11 mouse cellular contexts compared by ENCODE assay signal in genomic region chr11:95825625-95826024, GRCm38 (mm10). TPM values are rescaled to one million over a fixed set of nuclear protein-coding genes. Genes with fewer than 3 reads are reported as not detected.
DNase-seq lines count a peak whose midpoint lies in the region; ATAC-seq and TF ChIP-seq lines count a peak whose summit lies in the region.
"Had no signal": no experiment of that assay in that cellular context is flagged by ENCODE, and none has a peak within 500 bp of the region (broad histone marks: within the 10 kb centered on the region; RNA-seq: fewer than 3 reads in every experiment).

No protein-coding gene starts in this region.

- 8% methylated on average over 3 of the region's 3 CpGs for WGBS in heart, adult 2 months
- 37% methylated on average over 3 of the region's 3 CpGs for WGBS in liver, adult 2 months
- WGBS in liver, embryonic 13.5 days (ENCODE audit: insufficient replicate concordance) = 56% methylated on average over 3 of the region's 3 CpGs

- no peak for ATAC-seq in liver, embryonic 13.5 days (ENCODE audit: low read depth)

- intact Hi-C loops in heart, adult 2 months (cut with DNase I) = loop anchor here (2.0 kb wide), 1 partner anchor 29 kb away; no protein-coding TSS in a partner anchor
- intact Hi-C loops in heart, postnatal 36 days (cut with DNase I) = loop anchor here (2.0 kb wide), 1 partner anchor 55 kb away; no protein-coding TSS in a partner anchor

- no peaks in the 10 kb centered on the region for H3K79me2 ChIP-seq in heart, adult 2 months (replicated peaks; ENCODE audit: control insufficient read depth, insufficient read depth, low read length)
- no peaks in the 10 kb centered on the region for H3K79me2 ChIP-seq in liver, adult 2 months (ENCODE audit: control insufficient read depth, insufficient read depth, low read length)

- no peak for TF ChIP-seq EP300 in heart, adult 2 months (IDR thresholded peaks at IDR 0.05; ENCODE audit: insufficient read depth, low read depth, low read length)

- DNase-seq in heart, adult 2 months = no peak
- DNase-seq in heart, postnatal 36 days = no peak
- peak; percentile 16 for DNase-seq in liver, adult 2 months (ENCODE audit: extremely low read depth, low read depth, low spot score)
- no peak for DNase-seq in liver
- DNase-seq in liver, embryonic 13.5 days = no peak
- no peak for DNase-seq in layer of hippocampus, postnatal 14 days (ENCODE audit: low spot score in 2 of 2)
- no peak for DNase-seq in frontal cortex, postnatal 25 days (ENCODE audit: low spot score in 2 of 2)
- DNase-seq: kidney, adult 8-10 months had no signal

- peaks cover 12% of the 10 kb centered on the region for H3K4me1 ChIP-seq in heart, adult 2 months (ENCODE audit: control insufficient read depth, insufficient read depth, low read length)
- H3K4me1 ChIP-seq in liver, adult 2 months (ENCODE audit: control insufficient read depth, insufficient read depth, low read length) = peaks cover 26% of the 10 kb centered on the region
- H3K4me1 ChIP-seq in cortical plate, adult 2 months (ENCODE audit: control insufficient read depth, insufficient read depth, low read length) = no peaks in the 10 kb centered on the region
- H3K4me1 ChIP-seq in liver, embryonic 13.5 days (replicated peaks) = peaks cover 83% of the 10 kb centered on the region

- no peak for TF ChIP-seq CTCF in heart, adult 2 months (IDR thresholded peaks at IDR 0.05)
- TF ChIP-seq CTCF in liver, adult 2 months (IDR thresholded peaks at IDR 0.05; ENCODE audit: low read depth, low read length) = no peak
- no peak for TF ChIP-seq CTCF in cortical plate, adult 2 months (IDR thresholded peaks at IDR 0.05; ENCODE audit: extremely low read depth, insufficient read depth, low read length)

- H3K9ac ChIP-seq in heart, adult 2 months (ENCODE audit: low read depth, low read length) = peak overlapping the region; percentile 79
- no peak overlapping the region for H3K9ac ChIP-seq in liver, adult 2 months (ENCODE audit: low read depth, low read length)
- H3K9ac ChIP-seq in liver, embryonic 13.5 days = peak overlapping the region; percentile 86

- peak overlapping the region; percentile 98 for H3K4me2 ChIP-seq in liver, embryonic 13.5 days

- no peaks in the 10 kb centered on the region for H3K9me3 ChIP-seq in liver, embryonic 13.5 days (replicated peaks)
- H3K9me3 ChIP-seq: neural tube, embryonic 12.5 days had no signal

- TF ChIP-seq POLR2A in heart, adult 2 months (IDR thresholded peaks at IDR 0.05; ENCODE audit: insufficient read depth, low read depth, low read length) = no peak
- TF ChIP-seq POLR2A in liver, adult 2 months (IDR thresholded peaks at IDR 0.05; ENCODE audit: extremely low read depth, insufficient read depth, low read length) = no peak
- no peak for TF ChIP-seq POLR2A in cortical plate, adult 2 months (IDR thresholded peaks at IDR 0.05; ENCODE audit: extremely low read depth, insufficient read depth, low read length)

- H3K27ac ChIP-seq in heart, adult 2 months = peak overlapping the region; percentile 97
- H3K27ac ChIP-seq in liver, adult 2 months (replicated peaks; ENCODE audit: insufficient read depth, low read depth, low read length) = no peak overlapping the region
- no peak overlapping the region for H3K27ac ChIP-seq in cortical plate, adult 2 months (ENCODE audit: insufficient read depth, low read length)
- peak overlapping the region; percentile 78 for H3K27ac ChIP-seq in liver, embryonic 13.5 days
- H3K27ac ChIP-seq: macrophage; neural tube, embryonic 12.5 days had no signal

- H3K36me3 ChIP-seq in heart, adult 2 months (ENCODE audit: control insufficient read depth, insufficient read depth, low read length) = no peaks in the 10 kb centered on the region
- no peaks in the 10 kb centered on the region for H3K36me3 ChIP-seq in liver, adult 2 months (ENCODE audit: control insufficient read depth, insufficient read depth, low read length)
- H3K36me3 ChIP-seq in liver, embryonic 13.5 days = peaks cover 12% of the 10 kb centered on the region
- H3K36me3 ChIP-seq: neural tube, embryonic 12.5 days had no signal

- H3K27me3 ChIP-seq in heart, adult 2 months (ENCODE audit: control insufficient read depth, insufficient read depth, low read length) = no peaks in the 10 kb centered on the region
- peaks cover 5% of the 10 kb centered on the region; the same call in 1 of the 2 replicates for H3K27me3 ChIP-seq in liver, adult 2 months (ENCODE audit: control insufficient read depth, insufficient read depth, low read length)
- H3K27me3 ChIP-seq in liver, embryonic 13.5 days = peaks cover 50% of the 10 kb centered on the region

- H3K4me3 ChIP-seq in heart, adult 2 months = peak overlapping the region; percentile 81
- no peak overlapping the region for H3K4me3 ChIP-seq in liver, adult 2 months (ENCODE audit: insufficient read depth, low read depth, low read length)
- H3K4me3 ChIP-seq in cortical plate, adult 2 months (ENCODE audit: insufficient read depth, low read length) = peak overlapping the region; percentile 98; the same call in 1 of the 2 replicates
- H3K4me3 ChIP-seq in liver, embryonic 13.5 days (replicated peaks) = peak overlapping the region; percentile 72

RNA-seq across cellular contexts. Expression of gene Phospho1, which starts 1.3 kb away (rescaled TPM):
- total RNA-seq in heart, adult 2 months (2021) = 100 to 1,000 TPM; 181 to 206 TPM
- 193 and 244 TPM in 2 replicates for polyA plus RNA-seq in heart, adult 2 months (2012; rRNA removed)
- total RNA-seq in heart, postnatal 36 days (2021) = 100 to 1,000 TPM; 174 to 180 TPM
- 1.6 TPM in 2 replicates for total RNA-seq in liver, adult 2 months (2014; rRNA removed)
- 31.8 and 32.8 TPM in 2 replicates for polyA plus RNA-seq in liver, adult 2 months (2012; rRNA removed)
- polyA plus RNA-seq in cortical plate, adult 2 months (2012; rRNA removed) = 72.8 and 74.3 TPM in 2 replicates
- 5.2 and 6.2 TPM in 2 replicates for polyA plus RNA-seq in liver, embryonic 13.5 days (2015; fragmentation: Nextera tagmentation; extraction: Ambion mirVana)
- total RNA-seq in layer of hippocampus, postnatal 14 days (2021) = 10 to 100 TPM; 43.7 to 46.5 TPM
- polyA plus RNA-seq: neural tube, embryonic 12.5 days had no signal

RNA-seq across cellular contexts. Expression of gene Gngt2, which starts 11.4 kb away (rescaled TPM):
- 10 to 100 TPM; 19.0 to 24.4 TPM for total RNA-seq in heart, adult 2 months (2021)
- 10.2 and 12.4 TPM in 2 replicates for polyA plus RNA-seq in heart, adult 2 months (2012; rRNA removed)
- total RNA-seq in heart, postnatal 36 days (2021) = 10 to 100 TPM; 15.3 to 23.5 TPM
- total RNA-seq in liver, adult 2 months (2014; rRNA removed) = 11.5 and 13.7 TPM in 2 replicates
- 3.9 and 5.1 TPM in 2 replicates for polyA plus RNA-seq in liver, adult 2 months (2012; rRNA removed)
- polyA plus RNA-seq in cortical plate, adult 2 months (2012; rRNA removed) = 9.4 and 11.0 TPM in 2 replicates
- polyA plus RNA-seq in liver, embryonic 13.5 days (2015; fragmentation: Nextera tagmentation; extraction: Ambion mirVana) = 13.8 and 15.3 TPM in 2 replicates
- total RNA-seq in layer of hippocampus, postnatal 14 days (2021) = 1 to 10 TPM; 1.8 to 2.6 TPM

RNA-seq across cellular contexts. Expression of gene Abi3, which starts 16.7 kb away (rescaled TPM):
- 10 to 100 TPM in 1 of 2 experiments, 1 to 10 TPM in 1; 7.9 to 11.4 TPM for total RNA-seq in heart, adult 2 months (2021)
- polyA plus RNA-seq in heart, adult 2 months (2012; rRNA removed) = 16.3 and 23.2 TPM in 2 replicates
- total RNA-seq in heart, postnatal 36 days (2021) = 10 to 100 TPM in 1 of 2 experiments, 1 to 10 TPM in 1; 9.3 to 13.7 TPM
- 1.1 and 3.2 TPM in 2 replicates for total RNA-seq in liver, adult 2 months (2014; rRNA removed)
- polyA plus RNA-seq in liver, adult 2 months (2012; rRNA removed) = 7.6 and 11.7 TPM in 2 replicates
- polyA plus RNA-seq in cortical plate, adult 2 months (2012; rRNA removed) = 9.6 and 11.8 TPM in 2 replicates
- polyA plus RNA-seq in liver, embryonic 13.5 days (2015; fragmentation: Nextera tagmentation; extraction: Ambion mirVana) = 5.8 and 6.3 TPM in 2 replicates
- 1 to 10 TPM; 6.0 to 6.7 TPM for total RNA-seq in layer of hippocampus, postnatal 14 days (2021)

Comparison
In these comparisons a context has a peak if more than half of its experiments do, and no peak if none do; other contexts are left out.
1. H3K27ac ChIP-seq: peak in heart, adult 2 months (single experiment) and liver, embryonic 13.5 days (single experiment); none in liver, adult 2 months (single experiment) and cortical plate, adult 2 months (single experiment).
2. RNA of gene Phospho1, which starts 1.3 kb away (total RNA-seq): 181 to 206 TPM in heart, adult 2 months, 174 to 180 TPM in heart, postnatal 36 days and 43.7 to 46.5 TPM in layer of hippocampus, postnatal 14 days; 1.6 TPM in liver, adult 2 months; every median in the first group is over 10 times any median in the second.